Mouse (Mus musculus): ENCODE data around the gene Syt1. TPM values are rescaled to one million over a fixed set of nuclear protein-coding genes. Genes with fewer than 3 reads are reported as not detected.

Gene Syt1
- polyA plus RNA-seq, 1 experiment from 2014 or later = 5.5 TPM

DNA sequence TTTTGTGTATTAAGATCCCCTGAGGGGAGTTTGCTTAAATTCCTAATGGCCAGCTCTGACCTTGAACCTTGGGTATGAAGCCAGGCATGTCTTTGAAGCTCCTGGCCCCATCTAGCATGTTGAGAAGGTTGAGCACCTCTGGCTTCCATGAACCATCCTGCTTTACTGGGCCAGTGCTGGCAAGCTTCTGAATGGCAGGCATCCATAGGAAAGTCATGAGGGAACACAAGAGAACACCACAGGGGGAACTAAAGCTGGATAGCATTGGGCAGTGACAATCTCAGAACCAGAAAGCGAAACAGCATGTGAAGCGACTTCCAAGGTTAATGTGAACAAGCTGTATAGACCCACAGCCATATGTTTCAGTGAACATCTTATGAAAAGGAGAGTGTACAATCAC is 130.4 kb downstream of the Syt1 start:
- ATAC-seq (ENCODE audit: insufficient number of reproducible peaks, insufficient read depth, low FRiP score, low TSS enrichment) = no peak
- Histone ChIP-seq H3K27me3 (no peaks in the 10 kb centered on the region), H3K4me3 (no peak overlapping the region), H3K36me3 (no peaks in the 10 kb centered on the region), H3K27ac (no peak overlapping the region), H3K4me2 (replicated peaks) (no peak overlapping the region), H3K9me3 (no peaks in the 10 kb centered on the region), H3K4me1 (no peaks in the 10 kb centered on the region), H3K9ac (no peak overlapping the region)
- WGBS = 77% methylated on average over 2 of the region's 2 CpGs

DNA sequence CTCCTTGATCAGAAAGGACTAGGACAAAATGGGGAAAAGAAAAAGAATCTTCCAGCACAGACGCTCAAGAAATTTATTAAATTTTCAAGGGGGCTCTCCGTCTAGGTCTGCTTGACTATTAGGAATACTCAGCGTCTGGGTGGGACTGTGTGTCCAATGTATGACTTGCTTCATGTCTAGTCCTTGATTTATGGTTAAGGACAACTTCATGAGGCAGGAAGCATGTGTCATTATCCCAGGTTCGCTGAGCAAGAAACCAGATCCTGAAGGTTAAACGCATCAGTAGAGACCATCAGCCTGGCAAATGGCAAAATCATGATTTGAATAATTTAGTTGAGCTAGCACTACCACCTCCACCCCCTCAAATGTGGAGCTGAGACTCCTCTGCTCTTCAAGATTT is 135.1 kb downstream of the Syt1 start:
- 85% methylated on average over 5 of the region's 5 CpGs for WGBS
- H3K4me2 ChIP-seq (replicated peaks) = no peak overlapping the region
- ATAC-seq (ENCODE audit: insufficient number of reproducible peaks, insufficient read depth, low FRiP score, low TSS enrichment) = no peak

DNA sequence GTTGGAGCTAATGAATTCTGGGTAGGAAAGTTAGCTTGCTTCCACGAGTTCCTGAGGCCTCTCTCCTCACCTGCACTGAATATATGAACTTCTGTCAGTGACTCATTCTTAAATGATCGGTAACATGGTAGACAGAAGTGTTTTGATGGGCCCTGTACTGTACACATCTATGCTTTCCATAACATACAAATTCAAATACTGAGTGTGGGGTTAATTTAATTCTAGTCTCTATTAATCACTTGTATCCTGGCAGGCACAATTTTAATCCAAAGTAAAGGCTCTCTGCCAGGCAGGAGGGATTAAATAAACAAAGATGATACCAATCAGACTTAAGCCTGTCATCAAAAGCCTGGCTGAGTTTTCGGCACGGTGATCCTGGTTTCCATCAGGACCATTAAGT is 136.1 kb downstream of the Syt1 start:
- Histone ChIP-seq H3K27ac (no peak overlapping the region), H3K4me3 (no peak overlapping the region), H3K4me1 (no peaks in the 10 kb centered on the region), H3K9ac (no peak overlapping the region), H3K9me3 (no peaks in the 10 kb centered on the region), H3K27me3 (no peaks in the 10 kb centered on the region), H3K36me3 (no peaks in the 10 kb centered on the region), H3K4me2 (replicated peaks) (no peak overlapping the region)
- no peak for ATAC-seq (ENCODE audit: insufficient number of reproducible peaks, insufficient read depth, low FRiP score, low TSS enrichment)
- 52% methylated on average over 4 of the region's 4 CpGs for WGBS

More for the DNA sequence above, 135.1 kb downstream of the Syt1 start:
- Histone ChIP-seq H3K4me3 (no peak overlapping the region), H3K9me3 (no peaks in the 10 kb centered on the region), H3K36me3 (no peaks in the 10 kb centered on the region), H3K9ac (no peak overlapping the region), H3K27me3 (no peaks in the 10 kb centered on the region), H3K27ac (no peak overlapping the region), H3K4me1 (no peaks in the 10 kb centered on the region)

DNA sequence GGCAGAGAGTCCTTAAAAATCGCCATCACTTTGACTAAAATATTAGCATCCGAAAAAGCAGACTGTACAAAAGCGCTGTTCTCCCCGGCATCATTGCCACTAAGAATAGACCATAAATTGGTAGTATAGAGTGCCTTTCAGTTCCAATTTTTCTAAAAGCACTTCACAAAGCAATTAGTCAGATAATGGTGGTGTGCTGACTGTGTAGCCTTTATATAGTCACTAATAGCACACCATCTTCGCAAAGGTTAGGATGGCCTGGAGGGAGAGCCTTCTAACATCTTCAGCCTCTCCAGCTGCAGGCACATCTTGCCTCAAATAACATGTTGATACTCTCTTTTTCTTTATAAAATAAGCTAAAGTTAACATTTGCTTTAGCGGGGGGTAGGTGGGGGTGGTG is 138.4 kb downstream of the Syt1 start:
- Histone ChIP-seq H3K4me2 (replicated peaks) (no peak overlapping the region), H3K27ac (no peak overlapping the region), H3K4me3 (no peak overlapping the region), H3K36me3 (no peaks in the 10 kb centered on the region), H3K9ac (no peak overlapping the region), H3K4me1 (no peaks in the 10 kb centered on the region), H3K27me3 (no peaks in the 10 kb centered on the region), H3K9me3 (no peaks in the 10 kb centered on the region)
- no peak for ATAC-seq (ENCODE audit: insufficient number of reproducible peaks, insufficient read depth, low FRiP score, low TSS enrichment)
- WGBS = 86% methylated on average over 6 of the region's 6 CpGs

DNA sequence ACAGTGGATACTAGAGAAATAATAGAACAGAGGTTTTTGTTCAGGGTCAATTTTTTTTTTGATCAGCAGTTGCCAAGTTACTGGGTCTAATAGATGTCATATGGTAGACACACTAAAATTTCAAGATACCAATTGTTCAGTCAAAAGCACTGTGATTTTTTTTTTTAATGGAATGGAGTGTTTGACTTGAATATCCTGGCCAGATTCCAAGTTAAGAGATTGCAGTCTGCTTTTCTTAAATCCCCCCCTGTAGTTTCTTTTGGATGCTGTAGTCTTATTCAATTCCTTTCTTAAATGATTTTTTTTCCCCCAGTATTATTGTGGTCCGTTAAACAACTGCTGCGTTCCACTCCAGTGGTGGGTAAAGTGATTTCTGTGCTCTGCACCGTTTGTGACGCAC is 140.2 kb downstream of the Syt1 start:
- Histone ChIP-seq H3K9ac (no peak overlapping the region), H3K36me3 (no peaks in the 10 kb centered on the region), H3K4me3 (no peak overlapping the region), H3K27ac (no peak overlapping the region), H3K4me2 (replicated peaks) (no peak overlapping the region), H3K27me3 (no peaks in the 10 kb centered on the region), H3K4me1 (no peaks in the 10 kb centered on the region), H3K9me3 (no peaks in the 10 kb centered on the region)
- no peak for ATAC-seq (ENCODE audit: insufficient number of reproducible peaks, insufficient read depth, low FRiP score, low TSS enrichment)
- 74% methylated on average over 4 of the region's 4 CpGs for WGBS

DNA sequence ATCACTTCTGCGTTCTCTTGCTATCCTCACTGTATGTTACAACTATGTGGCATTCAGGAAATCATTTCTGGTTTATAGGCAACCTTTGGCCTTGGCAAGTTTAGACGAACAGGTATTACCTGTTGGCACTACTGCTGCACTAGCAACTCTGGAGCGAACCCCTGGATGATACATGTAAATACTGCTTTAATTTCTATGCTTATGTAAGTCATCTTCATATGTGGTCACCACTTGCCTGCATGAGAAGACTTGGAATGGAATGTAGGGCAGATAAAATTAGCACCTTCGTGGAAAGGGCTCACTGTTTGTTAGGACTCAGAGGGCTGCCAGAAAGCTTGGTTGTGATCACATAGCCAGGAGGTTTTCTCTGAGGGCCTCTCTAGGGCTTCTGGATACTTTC is 142.6 kb downstream of the Syt1 start:
- 85% methylated on average over 4 of the region's 4 CpGs for WGBS
- ATAC-seq (ENCODE audit: insufficient number of reproducible peaks, insufficient read depth, low FRiP score, low TSS enrichment) = no peak
- H3K27me3 ChIP-seq = no peaks in the 10 kb centered on the region
- no peak overlapping the region for H3K9ac ChIP-seq
- no peak overlapping the region for H3K4me2 ChIP-seq (replicated peaks)
- no peaks in the 10 kb centered on the region for H3K36me3 ChIP-seq
- no peaks in the 10 kb centered on the region for H3K4me1 ChIP-seq
- no peak overlapping the region for H3K4me3 ChIP-seq
- H3K27ac ChIP-seq = no peak overlapping the region
- no peaks in the 10 kb centered on the region for H3K9me3 ChIP-seq

DNA sequence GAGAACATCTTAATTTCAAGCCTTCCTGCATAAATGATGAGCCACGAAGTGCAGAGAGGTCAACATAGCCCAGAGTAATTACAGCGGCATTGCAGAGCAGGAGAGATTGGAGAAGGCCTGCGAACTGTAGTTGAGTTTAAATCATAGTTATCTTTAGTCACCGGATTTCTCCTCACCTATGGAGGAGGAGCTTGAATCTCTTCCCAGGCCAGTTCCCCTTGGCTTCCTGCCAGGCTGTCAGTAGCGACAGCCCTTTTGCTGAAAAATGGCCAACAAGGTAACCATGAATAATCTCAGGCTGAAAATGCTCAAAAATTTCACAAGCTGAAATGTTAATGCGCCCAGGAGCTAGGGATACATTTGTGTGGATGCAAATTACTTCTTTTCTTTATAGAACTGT is 143.6 kb downstream of the Syt1 start:
- no peak overlapping the region for H3K4me2 ChIP-seq (replicated peaks)
- H3K36me3 ChIP-seq = no peaks in the 10 kb centered on the region
- no peaks in the 10 kb centered on the region for H3K27me3 ChIP-seq
- no peak overlapping the region for H3K4me3 ChIP-seq
- no peaks in the 10 kb centered on the region for H3K4me1 ChIP-seq
- H3K9ac ChIP-seq = no peak overlapping the region
- no peaks in the 10 kb centered on the region for H3K9me3 ChIP-seq
- H3K27ac ChIP-seq = no peak overlapping the region
- 77% methylated on average over 6 of the region's 6 CpGs for WGBS
- no peak for ATAC-seq (ENCODE audit: insufficient number of reproducible peaks, insufficient read depth, low FRiP score, low TSS enrichment)

DNA sequence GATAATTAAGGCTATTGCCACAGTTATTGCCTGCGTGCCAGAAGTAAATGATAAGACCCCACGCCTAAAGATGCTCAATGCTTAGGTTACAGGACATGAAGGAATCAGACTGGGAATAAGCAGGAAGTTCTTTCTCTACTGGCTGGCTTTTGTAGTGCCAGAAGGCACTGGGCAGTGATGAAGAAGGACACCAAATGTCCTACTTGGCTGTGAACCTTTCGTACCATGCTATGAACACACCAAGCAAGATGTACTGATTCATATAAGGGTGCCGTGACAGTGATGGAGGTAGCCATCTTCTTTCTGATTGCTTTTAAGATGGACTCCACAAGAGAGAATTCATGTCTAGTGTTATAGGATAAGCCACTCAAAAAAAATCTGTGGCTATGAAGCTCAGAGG is 145.2 kb downstream of the Syt1 start:
- H3K9ac ChIP-seq = no peak overlapping the region
- H3K4me3 ChIP-seq = no peak overlapping the region
- no peaks in the 10 kb centered on the region for H3K9me3 ChIP-seq
- no peaks in the 10 kb centered on the region for H3K4me1 ChIP-seq
- 88% methylated on average over 4 of the region's 4 CpGs for WGBS
- H3K4me2 ChIP-seq (replicated peaks) = no peak overlapping the region
- H3K27me3 ChIP-seq = no peaks in the 10 kb centered on the region
- H3K36me3 ChIP-seq = no peaks in the 10 kb centered on the region
- no peak overlapping the region for H3K27ac ChIP-seq
- ATAC-seq (ENCODE audit: insufficient number of reproducible peaks, insufficient read depth, low FRiP score, low TSS enrichment) = no peak

DNA sequence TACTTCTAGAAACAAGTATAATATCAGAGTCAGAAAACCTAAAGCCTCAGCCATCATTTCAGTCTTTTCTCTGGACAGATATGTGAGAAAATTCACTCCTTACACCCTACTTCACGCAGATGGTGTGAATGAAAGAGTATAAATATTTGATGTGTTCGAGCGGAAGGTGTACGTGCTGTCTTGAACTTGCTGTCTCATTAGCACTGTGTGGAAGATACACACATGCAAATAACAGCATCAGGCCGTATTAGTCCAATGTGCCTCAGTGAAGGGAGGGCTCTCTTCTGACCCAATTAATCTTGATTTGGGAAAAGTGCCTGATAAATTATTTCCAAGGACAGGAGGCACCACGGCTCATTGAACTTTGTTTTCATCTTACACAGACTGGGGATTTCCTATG is 154.8 kb downstream of the Syt1 start:
- WGBS = 89% methylated on average over 6 of the region's 6 CpGs
- Histone ChIP-seq H3K4me2 (replicated peaks) (no peak overlapping the region), H3K4me3 (no peak overlapping the region), H3K27ac (no peak overlapping the region), H3K4me1 (no peaks in the 10 kb centered on the region), H3K27me3 (no peaks in the 10 kb centered on the region), H3K9me3 (no peaks in the 10 kb centered on the region), H3K36me3 (no peaks in the 10 kb centered on the region), H3K9ac (no peak overlapping the region)
- no peak for ATAC-seq (ENCODE audit: insufficient number of reproducible peaks, insufficient read depth, low FRiP score, low TSS enrichment)

DNA sequence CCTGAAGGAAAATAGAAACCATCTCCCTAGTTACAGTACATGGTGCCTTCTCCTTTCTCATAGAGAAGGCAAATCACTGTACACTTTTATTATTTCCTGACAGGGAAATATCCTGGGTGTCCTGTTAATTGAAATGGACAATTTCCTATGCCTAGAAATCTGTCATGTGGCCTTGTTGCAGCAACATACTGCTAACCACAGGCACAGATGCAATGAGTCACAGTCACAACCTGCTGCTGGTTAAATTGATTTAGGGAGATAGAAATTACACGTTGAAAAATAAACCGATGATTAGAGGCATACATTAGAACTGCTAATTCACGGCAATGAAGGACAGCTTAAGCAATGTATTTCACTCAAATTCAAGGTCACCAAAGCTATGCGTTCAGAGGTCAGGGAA is 158.0 kb downstream of the Syt1 start:
- no peaks in the 10 kb centered on the region for H3K4me1 ChIP-seq
- no peak overlapping the region for H3K4me2 ChIP-seq (replicated peaks)
- 68% methylated on average over 4 of the region's 4 CpGs for WGBS
- H3K9ac ChIP-seq = no peak overlapping the region
- ATAC-seq (ENCODE audit: insufficient number of reproducible peaks, insufficient read depth, low FRiP score, low TSS enrichment) = no peak
- H3K36me3 ChIP-seq = no peaks in the 10 kb centered on the region
- H3K27me3 ChIP-seq = no peaks in the 10 kb centered on the region
- H3K9me3 ChIP-seq = no peaks in the 10 kb centered on the region
- no peak overlapping the region for H3K4me3 ChIP-seq
- no peak overlapping the region for H3K27ac ChIP-seq

DNA sequence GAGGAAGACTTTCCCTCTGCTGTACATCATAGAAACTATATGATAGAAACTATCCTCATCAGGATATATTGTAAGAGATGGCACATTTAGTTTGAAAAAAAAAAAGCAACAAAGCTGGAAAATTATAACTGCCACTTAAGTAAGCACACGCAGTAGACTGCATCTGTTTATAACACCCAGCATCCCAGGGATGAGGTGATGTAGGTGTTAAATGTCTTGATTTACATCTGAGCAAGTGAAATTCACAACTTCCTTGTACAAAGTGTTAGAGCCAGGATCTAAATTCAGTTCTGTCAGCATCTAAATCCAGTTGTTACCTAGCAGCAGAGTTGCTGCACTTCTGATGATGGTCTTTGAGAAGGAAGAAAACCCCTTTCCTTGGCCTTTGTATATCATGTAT is 173.3 kb downstream of the Syt1 start:
- H3K9me3 ChIP-seq = no peaks in the 10 kb centered on the region
- H3K4me2 ChIP-seq (replicated peaks) = no peak overlapping the region
- WGBS = 90% methylated on average over 1 of the region's 1 CpGs
- no peak for ATAC-seq (ENCODE audit: insufficient number of reproducible peaks, insufficient read depth, low FRiP score, low TSS enrichment)
- H3K27ac ChIP-seq = no peak overlapping the region
- H3K27me3 ChIP-seq = no peaks in the 10 kb centered on the region
- no peaks in the 10 kb centered on the region for H3K36me3 ChIP-seq
- no peak overlapping the region for H3K9ac ChIP-seq
- no peaks in the 10 kb centered on the region for H3K4me1 ChIP-seq
- no peak overlapping the region for H3K4me3 ChIP-seq

DNA sequence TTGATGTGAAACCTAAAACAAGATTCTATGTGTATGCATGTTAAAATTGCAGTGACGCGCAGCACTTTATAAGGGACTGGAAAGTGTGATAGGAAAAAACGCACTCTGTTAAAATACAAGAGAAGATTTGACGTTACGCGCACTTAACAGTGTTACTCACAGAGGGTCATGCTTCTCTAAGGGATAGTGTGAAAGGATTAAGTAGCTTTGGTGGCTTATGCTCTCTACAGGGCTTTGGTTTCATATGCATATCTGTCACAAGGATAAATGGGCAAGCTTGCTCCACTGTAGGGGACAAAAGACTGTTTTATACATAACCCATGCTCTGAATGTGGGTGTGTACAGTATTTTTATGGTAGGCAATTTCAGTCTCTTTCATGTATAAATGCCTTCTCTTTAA is 178.5 kb downstream of the Syt1 start:
- H3K27me3 ChIP-seq = no peaks in the 10 kb centered on the region
- WGBS = 82% methylated on average over 6 of the region's 6 CpGs
- no peaks in the 10 kb centered on the region for H3K9me3 ChIP-seq
- no peaks in the 10 kb centered on the region for H3K36me3 ChIP-seq
- H3K4me3 ChIP-seq = no peak overlapping the region
- no peak for ATAC-seq (ENCODE audit: insufficient number of reproducible peaks, insufficient read depth, low FRiP score, low TSS enrichment)
- no peak overlapping the region for H3K9ac ChIP-seq
- H3K27ac ChIP-seq = no peak overlapping the region
- H3K4me2 ChIP-seq (replicated peaks) = no peak overlapping the region
- no peaks in the 10 kb centered on the region for H3K4me1 ChIP-seq

DNA sequence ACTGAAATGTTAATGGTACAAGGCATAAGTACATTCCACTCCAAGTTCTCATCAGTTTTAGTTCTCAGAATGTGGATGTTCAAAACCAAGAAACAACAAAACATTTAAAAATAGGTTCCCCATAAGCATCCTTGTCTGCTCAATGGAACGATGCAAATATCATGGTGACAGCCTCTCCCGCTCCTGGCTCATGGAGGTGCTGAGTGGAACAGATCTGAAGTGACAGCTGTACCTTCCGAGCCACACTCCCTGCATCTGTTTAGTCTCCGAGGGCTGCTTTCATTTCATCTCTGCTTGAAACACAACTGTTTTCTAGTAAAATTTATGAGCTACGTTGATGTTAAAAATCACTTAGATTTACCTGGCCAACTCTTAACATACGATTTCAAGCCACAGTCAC is 179.0 kb downstream of the Syt1 start:
- WGBS = 78% methylated on average over 6 of the region's 6 CpGs
- Histone ChIP-seq H3K4me1 (no peaks in the 10 kb centered on the region), H3K36me3 (no peaks in the 10 kb centered on the region)

More for the DNA sequence above, 179.0 kb downstream of the Syt1 start:
- ATAC-seq (ENCODE audit: insufficient number of reproducible peaks, insufficient read depth, low FRiP score, low TSS enrichment) = no peak
- Histone ChIP-seq H3K4me3 (no peak overlapping the region), H3K4me2 (replicated peaks) (no peak overlapping the region), H3K9ac (no peak overlapping the region), H3K27me3 (no peaks in the 10 kb centered on the region), H3K27ac (no peak overlapping the region), H3K9me3 (no peaks in the 10 kb centered on the region)

All from embryonic facial prominence, embryonic 12.5 days (tissue).